Mouse (Mus musculus) thymus, adult 18-20 months (tissue): ENCODE results near the gene Gm3543.
"Not testable (repeated sequence)": the region's sequence is repeated elsewhere in the genome, so short reads cannot be mapped to it uniquely, and the experiment has no call there.

Source experiments
- DNase-seq, 2 experiments: peaks; one replicate each; pipeline ENCODE4 v3.0.0; 2022; ENCODE audit warnings: mixed read lengths in 2 of 2

Gene Gm3543

GRCm38 (mm10) chr14:41983225-41983624 lies at the start of gene Gm3543:
TSS of gene Gm3543 (minus strand) at chr14:41983325.
- DNase-seq = not testable (repeated sequence)

GRCm38 (mm10) chr14:41968596-41968995 lies 14.5 kb downstream of the Gm3543 start:
- not testable (repeated sequence) for DNase-seq

GRCm38 (mm10) chr14:41967827-41968226 lies 15.3 kb downstream of the Gm3543 start, which contains the start of gene Gm6401:
TSS of gene Gm6401 (minus strand) at chr14:41967927.
- not testable (repeated sequence) for DNase-seq

- DNase-seq = not testable (repeated sequence)
Observed at GRCm38 (mm10) chr14:41964095-41964494, 19.0 kb downstream of the Gm3543 start.

- not testable (repeated sequence) for DNase-seq
Observed at GRCm38 (mm10) chr14:41943695-41944094, 39.4 kb downstream of the Gm3543 start, which contains the start of gene 1700024B05Rik. TSS of gene 1700024B05Rik (plus strand) at chr14:41943995.
